Mouse (Mus musculus) kidney, embryonic 15.5 days (tissue): ENCODE results near the gene Znrd1. TPM values are rescaled to one million over a fixed set of nuclear protein-coding genes. Genes with fewer than 3 reads are reported as not detected.
A peak's percentile ranks its signal among the peaks of the same experiment; 100 is the strongest.

Experiments
- ATAC-seq: fragments of 200-750 bp; cut with Nextera tagmentation; replicated peaks from 2 replicates; pipeline ENCODE4 v1.8.0; 2017; ENCODE audit warnings: moderate TSS enrichment; ENCODE audit not compliant: low FRiP score
- H3K27ac ChIP-seq: fragments of 300-500 bp; sonication (generic); 2 replicates; pipeline ENCODE4 v1.5.1; 2015; ENCODE audit warnings: mild to moderate bottlenecking, inconsistent platforms
- H3K27me3 ChIP-seq: fragments of 300-500 bp; sonication (generic); 2 replicates; pipeline ENCODE4 v1.6.1; 2015; ENCODE audit warnings: inconsistent platforms
- H3K36me3 ChIP-seq: fragments of 300-500 bp; sonication (generic); 2 replicates; pipeline ENCODE4 v1.6.1; 2015; ENCODE audit warnings: inconsistent platforms
- H3K4me1 ChIP-seq: fragments of 300-500 bp; sonication (generic); 2 replicates; pipeline ENCODE4 v1.6.1; 2015; ENCODE audit warnings: inconsistent platforms
- H3K4me2 ChIP-seq: fragments of 300-500 bp; sonication (generic); 2 replicates; pipeline ENCODE4 v1.6.1; 2015; ENCODE audit warnings: moderate library complexity, mild to moderate bottlenecking, inconsistent platforms
- H3K4me3 ChIP-seq: fragments of 300-500 bp; sonication (generic); replicated peaks from 2 replicates; pipeline ENCODE4 v1.5.1; 2015; ENCODE audit warnings: mild to moderate bottlenecking, inconsistent platforms
- H3K9ac ChIP-seq: fragments of 300-500 bp; sonication (generic); 2 replicates; pipeline ENCODE4 v1.6.1; 2015; ENCODE audit warnings: mild to moderate bottlenecking, inconsistent platforms
- H3K9me3 ChIP-seq: fragments of 300-500 bp; sonication (generic); replicated peaks from 2 replicates; pipeline ENCODE4 v1.6.1; 2016; ENCODE audit warnings: inconsistent platforms
- WGBS: fragments of 180-500 bp; shearing (Covaris S2); methylation state at CpG from one replicate; pipeline ENCODE4 v1.1.7; 2015; ENCODE audit warnings: mixed read lengths; 5-methylcytosine and 5-hydroxymethylcytosine counted together
- polyA plus RNA-seq: library from polyadenylated mRNA; unstranded; fragments of >200 nt; fragmentation: Nextera tagmentation; extraction: Ambion mirVana; gene quantifications from 2 replicates; pipeline ENCODE4 v1.2.1, GENCODE M21; 2015

The Znrd1 gene
- polyA plus RNA-seq: 93.2 and 95.6 TPM in 2 replicates

GRCm38 (mm10) chr17:36957999-36958743 lies at the start of gene Znrd1, which contains the start of gene Znrd1as:
Gene Znrd1, minus strand, starts transcription at chr17:36958559.
Gene Znrd1as, plus strand, starts transcription at chr17:36958592.
- H3K9ac ChIP-seq: peak within 1 kb of the TSS; percentile 74
- H3K27ac ChIP-seq: peak within 1 kb of the TSS; percentile 85
- no peaks in the 10 kb centered on the region for H3K27me3 ChIP-seq
- ATAC-seq: peak; percentile 99
- WGBS: under 1% methylated on average over 46 of the region's 46 CpGs
- peak within 1 kb of the TSS; percentile 76 for H3K4me3 ChIP-seq
- H3K9me3 ChIP-seq: no peaks in the 10 kb centered on the region
- H3K36me3 ChIP-seq: peaks cover 22% of the 10 kb centered on the region
- peak within 1 kb of the TSS; percentile 78 for H3K4me2 ChIP-seq
- H3K4me1 ChIP-seq: peaks cover 15% of the 10 kb centered on the region

GRCm38 (mm10) chr17:37003366-37003765 lies 45.0 kb upstream of the Znrd1 start:
- Histone ChIP-seq H3K9ac (peak overlapping the region; percentile 75), H3K4me3 (peak overlapping the region; percentile 60), H3K27ac (no peak overlapping the region), H3K36me3 (peaks cover 36% of the 10 kb centered on the region), H3K4me2 (peak overlapping the region; percentile 80), H3K27me3 (no peaks in the 10 kb centered on the region), H3K4me1 (peaks cover 11% of the 10 kb centered on the region; the same call in 1 of the 2 replicates), H3K9me3 (no peaks in the 10 kb centered on the region)
- ATAC-seq: no peak
- WGBS: 36% methylated on average over 4 of the region's 4 CpGs

GRCm38 (mm10) chr17:37002364-37003330 lies 44.3 kb upstream of the Znrd1 start:
- ATAC-seq: peak; percentile 92
- Histone ChIP-seq H3K27ac (peak overlapping the region; percentile 86), H3K4me1 (peaks cover 11% of the 10 kb centered on the region; the same call in 1 of the 2 replicates), H3K9me3 (no peaks in the 10 kb centered on the region), H3K36me3 (peaks cover 29% of the 10 kb centered on the region), H3K4me2 (peak overlapping the region; percentile 80), H3K4me3 (peak overlapping the region; percentile 60), H3K9ac (peak overlapping the region; percentile 75), H3K27me3 (no peaks in the 10 kb centered on the region)
- under 1% methylated on average over 49 of the region's 49 CpGs for WGBS

GRCm38 (mm10) chr17:37000863-37001262 lies 42.5 kb upstream of the Znrd1 start, which contains the start of gene Zfp57:
Gene Zfp57, plus strand, starts transcription at chr17:37001163.
- Histone ChIP-seq H3K4me2 (peak within 1 kb of the TSS; percentile 80), H3K27ac (no peak within 1 kb of the TSS), H3K27me3 (no peaks in the 10 kb centered on the region), H3K36me3 (peaks cover 12% of the 10 kb centered on the region), H3K9ac (no peak within 1 kb of the TSS), H3K4me3 (peak within 1 kb of the TSS; percentile 60), H3K9me3 (no peaks in the 10 kb centered on the region), H3K4me1 (peaks cover 11% of the 10 kb centered on the region; the same call in 1 of the 2 replicates)
- WGBS: 89% methylated on average over 7 of the region's 7 CpGs
- ATAC-seq: no peak

GRCm38 (mm10) chr17:36998477-36998876 lies 40.1 kb upstream of the Znrd1 start:
- H3K9ac ChIP-seq: no peak overlapping the region
- no peak overlapping the region for H3K4me3 ChIP-seq
- H3K27ac ChIP-seq: no peak overlapping the region
- H3K4me1 ChIP-seq: peaks cover 9% of the 10 kb centered on the region; the same call in 1 of the 2 replicates
- no peak for ATAC-seq
- H3K9me3 ChIP-seq: no peaks in the 10 kb centered on the region
- no peak overlapping the region for H3K4me2 ChIP-seq
- no peaks in the 10 kb centered on the region for H3K36me3 ChIP-seq
- 76% methylated on average over 2 of the region's 2 CpGs for WGBS
- no peaks in the 10 kb centered on the region for H3K27me3 ChIP-seq

- whole genome bisulfite sequencing: 20% methylated on average over 7 of the region's 7 CpGs
- Histone ChIP-seq H3K27me3 (no peaks in the 10 kb centered on the region), H3K36me3 (no peaks in the 10 kb centered on the region), H3K27ac (no peak overlapping the region), H3K4me2 (no peak overlapping the region), H3K4me1 (0 out of 2 replicates have a peak, but pooled peaks cover 2% of the 10 kb centered on the region), H3K9me3 (no peaks in the 10 kb centered on the region), H3K9ac (no peak overlapping the region), H3K4me3 (no peak overlapping the region)
- ATAC-seq: peak; percentile 43; the same call in 1 of the 2 replicates
Observed at GRCm38 (mm10) chr17:36997033-36997735, 38.8 kb upstream of the Znrd1 start.

GRCm38 (mm10) chr17:36995448-36995847 lies 37.1 kb upstream of the Znrd1 start:
- no peak overlapping the region for H3K4me3 ChIP-seq
- WGBS: 70% methylated on average over 3 of the region's 3 CpGs
- no peak overlapping the region for H3K27ac ChIP-seq
- no peak for ATAC-seq
- H3K4me1 ChIP-seq: no peaks in the 10 kb centered on the region
- H3K36me3 ChIP-seq: no peaks in the 10 kb centered on the region
- H3K9me3 ChIP-seq: no peaks in the 10 kb centered on the region
- H3K27me3 ChIP-seq: no peaks in the 10 kb centered on the region; the same call in 1 of the 2 replicates
- no peak overlapping the region for H3K9ac ChIP-seq
- no peak overlapping the region for H3K4me2 ChIP-seq

- H3K27me3 ChIP-seq: peaks cover 2% of the 10 kb centered on the region
- no peak overlapping the region for H3K27ac ChIP-seq
- no peak overlapping the region for H3K4me3 ChIP-seq
- H3K4me2 ChIP-seq: no peak overlapping the region
- no peaks in the 10 kb centered on the region for H3K36me3 ChIP-seq
- no peaks in the 10 kb centered on the region for H3K4me1 ChIP-seq
- 73% methylated on average over 2 of the region's 2 CpGs for WGBS
- ATAC-seq: no peak
- H3K9me3 ChIP-seq: no peaks in the 10 kb centered on the region
- H3K9ac ChIP-seq: no peak overlapping the region
Observed at GRCm38 (mm10) chr17:36994528-36994927, 36.2 kb upstream of the Znrd1 start.

- H3K27ac ChIP-seq: no peak overlapping the region
- no peaks in the 10 kb centered on the region for H3K36me3 ChIP-seq
- no peak overlapping the region for H3K4me2 ChIP-seq
- no peak for ATAC-seq
- H3K27me3 ChIP-seq: peaks cover 9% of the 10 kb centered on the region
- no peaks in the 10 kb centered on the region for H3K9me3 ChIP-seq
- no peaks in the 10 kb centered on the region for H3K4me1 ChIP-seq
- 90% methylated on average over 4 of the region's 4 CpGs for WGBS
- H3K9ac ChIP-seq: no peak overlapping the region
- H3K4me3 ChIP-seq: no peak overlapping the region
Observed at GRCm38 (mm10) chr17:36993770-36994325, 35.5 kb upstream of the Znrd1 start.

GRCm38 (mm10) chr17:36992336-36993104 lies 34.2 kb upstream of the Znrd1 start:
- Histone ChIP-seq H3K4me2 (no peak overlapping the region), H3K27ac (no peak overlapping the region), H3K4me1 (peaks cover 4% of the 10 kb centered on the region; the same call in 1 of the 2 replicates), H3K36me3 (no peaks in the 10 kb centered on the region), H3K27me3 (peaks cover 22% of the 10 kb centered on the region), H3K9ac (no peak overlapping the region), H3K9me3 (no peaks in the 10 kb centered on the region), H3K4me3 (no peak overlapping the region)
- 60% methylated on average over 3 of the region's 3 CpGs for WGBS
- ATAC-seq: no peak
